Mouse (Mus musculus): ENCODE results near the gene Vmn2r76. TPM values are rescaled to one million over a fixed set of nuclear protein-coding genes. Genes with fewer than 3 reads are reported as not detected.

The Vmn2r76 gene
- polyA plus RNA-seq (2017; shearing (Covaris generic)) = 0.20 TPM

GRCm38 (mm10) chr7:86246208-86246607, at the start of gene Vmn2r76:
Vmn2r76 (minus strand) TSS chr7:86246308.

GRCm38 (mm10) chr7:86277072-86277471, 31.0 kb upstream of the Vmn2r76 start, which contains the start of gene Olfr310:
Olfr310 (minus strand) TSS chr7:86277172.

GRCm38 (mm10) chr7:86171678-86172077, 74.4 kb downstream of the Vmn2r76 start, which contains the start of gene Vmn2r75:
Vmn2r75 (minus strand) TSS chr7:86171778.

Other genes with a start within 250 kb of the Vmn2r76 start
- gene Vmn2r75, start 74.5 kb downstream of the Vmn2r76 start, polyA plus RNA-seq (2017; shearing (Covaris generic)) = not detected
- not detected for gene Olfr310, start 30.9 kb upstream of the Vmn2r76 start, polyA plus RNA-seq (2017; shearing (Covaris generic))
- not detected for gene Olfr309, start 67.4 kb upstream of the Vmn2r76 start, polyA plus RNA-seq (2017; shearing (Covaris generic))
- gene Olfr308, start 79.3 kb upstream of the Vmn2r76 start, polyA plus RNA-seq (2017; shearing (Covaris generic)) = not detected
- gene Olfr307, start 91.3 kb upstream of the Vmn2r76 start, polyA plus RNA-seq (2017; shearing (Covaris generic)) = 0.11 TPM
- not detected for gene Olfr305, start 120.6 kb upstream of the Vmn2r76 start, polyA plus RNA-seq (2017; shearing (Covaris generic))
- not detected for gene Olfr304, start 140.3 kb upstream of the Vmn2r76 start, polyA plus RNA-seq (2017; shearing (Covaris generic))
- not detected for gene Olfr303, start 151.5 kb upstream of the Vmn2r76 start, polyA plus RNA-seq (2017; shearing (Covaris generic))
- gene Olfr301, start 157.5 kb upstream of the Vmn2r76 start, polyA plus RNA-seq (2017; shearing (Covaris generic)) = not detected
- gene Olfr299, start 213.6 kb upstream of the Vmn2r76 start, polyA plus RNA-seq (2017; shearing (Covaris generic)) = not detected
- gene Olfr298, start 246.2 kb upstream of the Vmn2r76 start, polyA plus RNA-seq (2017; shearing (Covaris generic)) = not detected

Measured in effector memory CD4-positive, alpha-beta T cell, adult 7 months (primary cell).